Mouse (Mus musculus): Measurements from ENCODE around the gene Plch2.
"Not testable (repeated sequence)": the region's sequence is repeated elsewhere in the genome, so short reads cannot be mapped to it uniquely, and the experiment has no call there.

The Plch2 gene
- long read RNA-seq, experiment 1, partial matches to known transcripts: 0 of 2 reads
- long read RNA-seq, experiment 1, other reads (novel, unspliced or antisense): 2 of 2 reads
- long read RNA-seq, experiment 2: 0 reads

GRCm38 (mm10) chr4:155056724-155057123 is at the start of gene Plch2:
TSS of gene Plch2 (minus strand) at chr4:155056784.
- intact Hi-C loops (cut with DNase I): loop anchor here (10.0 kb wide), 1 partner anchor 72 kb away; no protein-coding TSS in a partner anchor

GRCm38 (mm10) chr4:155098572-155098971 is 42.0 kb upstream of the Plch2 start:
- intact Hi-C loops (cut with DNase I): no loop called here

GRCm38 (mm10) chr4:155097452-155097851 is 40.9 kb upstream of the Plch2 start:
- intact Hi-C loops (cut with DNase I): no loop called here

GRCm38 (mm10) chr4:155095967-155096366 is 39.4 kb upstream of the Plch2 start:
- intact Hi-C loops (cut with DNase I): loop anchor here (1.0 to 2.0 kb wide), 2 partner anchors 153 to 213 kb away; partner anchors contain the start of gene Faap20

- intact Hi-C loops (cut with DNase I): loop anchor here (1.0 to 2.0 kb wide), 2 partner anchors 154 to 213 kb away; partner anchors contain the start of gene Faap20
Measured at GRCm38 (mm10) chr4:155095238-155095900, 38.8 kb upstream of the Plch2 start.

- intact Hi-C loops (cut with DNase I): loop anchor here (2.0 kb wide), 1 partner anchor 214 kb away; no protein-coding TSS in a partner anchor
Measured at GRCm38 (mm10) chr4:155094565-155094964, 38.0 kb upstream of the Plch2 start.

GRCm38 (mm10) chr4:155093431-155094149 is 37.0 kb upstream of the Plch2 start:
- intact Hi-C loops (cut with DNase I): loop anchor here (2.0 kb wide), 1 partner anchor 215 kb away; no protein-coding TSS in a partner anchor

GRCm38 (mm10) chr4:155092718-155093430 is 36.3 kb upstream of the Plch2 start:
- intact Hi-C loops (cut with DNase I): no loop called here

GRCm38 (mm10) chr4:155090688-155091449 is 34.3 kb upstream of the Plch2 start:
- intact Hi-C loops (cut with DNase I): no loop called here

- intact Hi-C loops (cut with DNase I): no loop called here
Measured at GRCm38 (mm10) chr4:155090147-155090546, 33.6 kb upstream of the Plch2 start.

- intact Hi-C loops (cut with DNase I): no loop called here
Measured at GRCm38 (mm10) chr4:155089241-155089640, 32.7 kb upstream of the Plch2 start.

- intact Hi-C loops (cut with DNase I): no loop called here
Measured at GRCm38 (mm10) chr4:155086108-155087024, 29.8 kb upstream of the Plch2 start, which contains the start of the genes Rer1 and Morn1. TSS of gene Rer1 (minus strand) at chr4:155086382. TSS of gene Morn1 (plus strand) at chr4:155086577.

GRCm38 (mm10) chr4:155085206-155086107 is 28.9 kb upstream of the Plch2 start:
- intact Hi-C loops (cut with DNase I): no loop called here

- intact Hi-C loops (cut with DNase I): no loop called here
Measured at GRCm38 (mm10) chr4:155084351-155084750, 27.8 kb upstream of the Plch2 start.

GRCm38 (mm10) chr4:155083553-155083952 is 27.0 kb upstream of the Plch2 start:
- intact Hi-C loops (cut with DNase I): no loop called here

- intact Hi-C loops (cut with DNase I): no loop called here
Measured at GRCm38 (mm10) chr4:155079666-155080065, 23.1 kb upstream of the Plch2 start.

- intact Hi-C loops (cut with DNase I): not testable (repeated sequence)
Measured at GRCm38 (mm10) chr4:155078808-155079207, 22.2 kb upstream of the Plch2 start.

GRCm38 (mm10) chr4:155076677-155077076 is 20.1 kb upstream of the Plch2 start:
- intact Hi-C loops (cut with DNase I): no loop called here
